Mouse (Mus musculus) urinary bladder, adult 2 months (tissue): Measurements from ENCODE around the gene Hax1. TPM values are rescaled to one million over a fixed set of nuclear protein-coding genes. Genes with fewer than 3 reads are reported as not detected.

Experiments used
- DNase-seq: peaks from one replicate; pipeline ENCODE4 v3.0.0; 2022; ENCODE audit warnings: low spot score
- polyA plus RNA-seq: library from polyadenylated mRNA; depleted of rRNA; stranded (reverse); fragments of >200 nt; gene quantifications from 2 replicates; pipeline ENCODE4 v1.2.3, GENCODE M21; 2012; rRNA removed

Gene Hax1
- polyA plus RNA-seq, 1 experiment: 102 TPM

- DNase-seq: no peak
Measured at GRCm38 (mm10) chr3:89962059-89962750, 36.4 kb downstream of the Hax1 start.

- no peak for DNase-seq
Measured at GRCm38 (mm10) chr3:89961436-89961835, 37.1 kb downstream of the Hax1 start.

GRCm38 (mm10) chr3:89960469-89960868 lies 38.1 kb downstream of the Hax1 start:
- DNase-seq: peak; percentile 80

- no peak for DNase-seq
Measured at GRCm38 (mm10) chr3:89959435-89959834, 39.1 kb downstream of the Hax1 start.

GRCm38 (mm10) chr3:89957880-89958279 lies 40.7 kb downstream of the Hax1 start:
- no peak for DNase-seq

- DNase-seq: no peak
Measured at GRCm38 (mm10) chr3:89956177-89956971, 42.2 kb downstream of the Hax1 start.

GRCm38 (mm10) chr3:89953420-89953819 lies 45.2 kb downstream of the Hax1 start:
- DNase-seq: peak; percentile 46

GRCm38 (mm10) chr3:89948655-89949054 lies 49.9 kb downstream of the Hax1 start:
- no peak for DNase-seq

- no peak for DNase-seq
Measured at GRCm38 (mm10) chr3:89948021-89948420, 50.6 kb downstream of the Hax1 start.

Other genes with a start within 250 kb of the Hax1 start
- gene Chrnb2, start 234.1 kb downstream of the Hax1 start, polyA plus RNA-seq: 1.1 and 1.3 TPM in 2 replicates
- 25.7 and 38.1 TPM in 2 replicates for gene Ube2q1, start 225.2 kb downstream of the Hax1 start, polyA plus RNA-seq
- gene She, start 167.4 kb downstream of the Hax1 start, polyA plus RNA-seq: 3.4 and 5.3 TPM in 2 replicates
- gene Il6ra, start 85.6 kb downstream of the Hax1 start, polyA plus RNA-seq: 5.3 and 7.9 TPM in 2 replicates
- 32.0 and 35.8 TPM in 2 replicates for gene Atp8b2, start 35.3 kb downstream of the Hax1 start, polyA plus RNA-seq
- 85.5 and 91.1 TPM in 2 replicates for gene 4933434E20Rik, start 52.9 kb upstream of the Hax1 start, polyA plus RNA-seq
- 85.2 and 100 TPM in 2 replicates for gene Ubap2l, start 53.8 kb upstream of the Hax1 start, polyA plus RNA-seq
- 198 and 201 TPM in 2 replicates for gene Tpm3, start 73.9 kb upstream of the Hax1 start, polyA plus RNA-seq
- 0.55 and 0.80 TPM in 2 replicates for gene Nup210l, start 105.4 kb upstream of the Hax1 start, polyA plus RNA-seq
- gene Rps27, start 214.9 kb upstream of the Hax1 start, polyA plus RNA-seq: 4,684 and 6,324 TPM in 2 replicates
- gene Rab13, start 214.9 kb upstream of the Hax1 start, polyA plus RNA-seq: 18.7 and 21.4 TPM in 2 replicates
- gene Jtb, start 232.8 kb upstream of the Hax1 start, polyA plus RNA-seq: 64.2 and 81.2 TPM in 2 replicates
- 1.7 and 2.0 TPM in 2 replicates for gene Creb3l4, start 244.7 kb upstream of the Hax1 start, polyA plus RNA-seq
- 55.0 and 79.5 TPM in 2 replicates for gene Slc39a1, start 249.4 kb upstream of the Hax1 start, polyA plus RNA-seq